Mouse (Mus musculus): ENCODE results near the gene Adamtsl4. TPM values are rescaled to one million over a fixed set of nuclear protein-coding genes. Genes with fewer than 3 reads are reported as not detected.

Gene Adamtsl4
- polyA plus RNA-seq (2015; fragmentation: Nextera tagmentation; extraction: Ambion mirVana) = 0.74 and 0.83 TPM in 2 replicates

- H3K27me3 ChIP-seq (ENCODE audit: control insufficient read depth, insufficient read depth, low read depth, low read length) = peaks cover 21% of the 10 kb centered on the region
- peaks cover 8% of the 10 kb centered on the region for H3K4me1 ChIP-seq (ENCODE audit: control insufficient read depth, low read depth, low read length)
- peak within 1 kb of the TSS; percentile 43 for H3K4me3 ChIP-seq (ENCODE audit: low read depth, low read length)
- peak; percentile 61; the same call in 1 of the 2 replicates for ATAC-seq (ENCODE audit: low read depth)
- no peak within 1 kb of the TSS for H3K27ac ChIP-seq (ENCODE audit: low read length)
- H3K9ac ChIP-seq (ENCODE audit: low read depth, low read length) = peak within 1 kb of the TSS; percentile 44
- H3K36me3 ChIP-seq (ENCODE audit: control insufficient read depth, insufficient read depth) = no peaks in the 10 kb centered on the region
- 10% methylated on average over 50 of the region's 50 CpGs for WGBS (ENCODE audit: insufficient replicate concordance)
- no peaks in the 10 kb centered on the region for H3K9me3 ChIP-seq (replicated peaks; ENCODE audit: control insufficient read depth, low read length)
- H3K4me2 ChIP-seq (ENCODE audit: low read depth, low read length) = peak within 1 kb of the TSS; percentile 77
Observed at GRCm38 (mm10) chr3:95687524-95688421, at the start of gene Adamtsl4. Adamtsl4 (minus strand) TSS chr3:95687917.

GRCm38 (mm10) chr3:95735071-95735670 lies 47.5 kb upstream of the Adamtsl4 start:
- H3K9me3 ChIP-seq (replicated peaks; ENCODE audit: control insufficient read depth, low read length) = no peaks in the 10 kb centered on the region
- H3K4me1 ChIP-seq (ENCODE audit: control insufficient read depth, low read depth, low read length) = peaks cover 29% of the 10 kb centered on the region
- H3K4me3 ChIP-seq (ENCODE audit: low read depth, low read length) = no peak overlapping the region
- no peak overlapping the region for H3K4me2 ChIP-seq (ENCODE audit: low read depth, low read length)
- H3K27me3 ChIP-seq (ENCODE audit: control insufficient read depth, insufficient read depth, low read depth, low read length) = no peaks in the 10 kb centered on the region
- H3K36me3 ChIP-seq (ENCODE audit: control insufficient read depth, insufficient read depth) = no peaks in the 10 kb centered on the region
- WGBS (ENCODE audit: insufficient replicate concordance) = 79% methylated on average over 12 of the region's 12 CpGs
- no peak overlapping the region for H3K9ac ChIP-seq (ENCODE audit: low read depth, low read length)
- ATAC-seq (ENCODE audit: low read depth) = no peak
- no peak overlapping the region for H3K27ac ChIP-seq (ENCODE audit: low read length)

DNA sequence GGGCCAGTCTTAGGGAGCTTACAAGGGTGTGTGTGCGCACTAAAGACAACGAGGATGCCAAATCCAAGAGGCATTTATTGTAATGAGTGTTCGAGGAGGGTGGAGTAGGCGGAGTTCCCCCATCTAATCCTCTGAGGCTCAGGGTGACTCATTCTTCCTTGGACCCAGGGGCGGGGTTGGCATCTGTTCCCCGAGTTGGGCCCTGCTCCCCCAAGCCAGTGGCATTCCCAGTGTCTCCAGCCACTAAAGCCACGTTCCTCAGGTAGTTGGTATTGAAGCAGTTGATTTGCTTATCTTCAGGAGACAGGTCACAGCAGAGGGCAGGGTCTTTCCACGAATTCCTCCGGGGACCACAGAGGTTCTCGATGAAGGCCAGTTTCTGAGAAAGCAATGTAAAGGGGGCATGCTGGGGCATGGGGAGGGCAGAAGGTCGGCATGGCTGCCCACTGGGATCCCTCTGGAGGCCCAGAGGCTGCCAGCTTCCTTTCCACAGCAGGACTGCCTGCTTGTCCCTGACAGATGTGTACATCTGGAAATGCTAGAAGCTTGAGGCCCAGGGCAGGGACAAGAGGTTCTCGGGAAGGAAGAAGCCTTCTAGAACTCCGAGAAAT lies 46.5 kb upstream of the Adamtsl4 start:
- 38% methylated on average over 13 of the region's 13 CpGs for WGBS (ENCODE audit: insufficient replicate concordance)
- Histone ChIP-seq H3K36me3 (ENCODE audit: control insufficient read depth, insufficient read depth) (no peaks in the 10 kb centered on the region), H3K9me3 (replicated peaks; ENCODE audit: control insufficient read depth, low read length) (no peaks in the 10 kb centered on the region), H3K27ac (ENCODE audit: low read length) (no peak overlapping the region), H3K9ac (ENCODE audit: low read depth, low read length) (no peak overlapping the region), H3K4me2 (ENCODE audit: low read depth, low read length) (no peak overlapping the region), H3K4me3 (ENCODE audit: low read depth, low read length) (no peak overlapping the region), H3K27me3 (ENCODE audit: control insufficient read depth, insufficient read depth, low read depth, low read length) (no peaks in the 10 kb centered on the region), H3K4me1 (ENCODE audit: control insufficient read depth, low read depth, low read length) (peaks cover 29% of the 10 kb centered on the region)
- ATAC-seq (ENCODE audit: low read depth) = no peak

- H3K27ac ChIP-seq (ENCODE audit: low read length) = no peak overlapping the region
- no peaks in the 10 kb centered on the region for H3K36me3 ChIP-seq (ENCODE audit: control insufficient read depth, insufficient read depth)
- peaks cover 29% of the 10 kb centered on the region for H3K4me1 ChIP-seq (ENCODE audit: control insufficient read depth, low read depth, low read length)
- 58% methylated on average over 11 of the region's 11 CpGs for WGBS (ENCODE audit: insufficient replicate concordance)
- H3K4me2 ChIP-seq (ENCODE audit: low read depth, low read length) = no peak overlapping the region
- no peak overlapping the region for H3K9ac ChIP-seq (ENCODE audit: low read depth, low read length)
- no peak overlapping the region for H3K4me3 ChIP-seq (ENCODE audit: low read depth, low read length)
- ATAC-seq (ENCODE audit: low read depth) = 0 out of 2 replicates have a peak, but pooled peaks have one; percentile 44
- H3K27me3 ChIP-seq (ENCODE audit: control insufficient read depth, insufficient read depth, low read depth, low read length) = no peaks in the 10 kb centered on the region
- no peaks in the 10 kb centered on the region for H3K9me3 ChIP-seq (replicated peaks; ENCODE audit: control insufficient read depth, low read length)
Observed at GRCm38 (mm10) chr3:95732744-95733521, 45.2 kb upstream of the Adamtsl4 start.

DNA sequence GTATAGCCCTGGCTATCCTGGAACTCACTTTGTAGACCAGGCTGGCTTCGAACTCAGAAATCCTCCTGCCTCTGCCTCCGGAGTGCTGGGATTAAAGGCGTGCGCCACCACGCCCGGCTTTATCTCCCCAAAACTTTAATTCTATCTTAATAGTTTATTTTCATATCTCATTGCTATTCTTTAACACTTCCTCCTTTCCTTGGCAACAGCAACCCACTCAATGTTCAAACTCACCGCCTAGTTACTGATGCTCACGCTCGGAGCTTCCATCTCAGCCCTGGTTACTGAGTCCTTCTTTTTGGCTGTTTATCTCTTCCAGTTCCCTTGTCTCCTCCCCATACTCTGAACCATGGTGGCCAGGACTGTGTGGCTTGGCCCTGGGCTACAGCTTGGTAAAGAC lies 44.6 kb upstream of the Adamtsl4 start:
- no peak for ATAC-seq (ENCODE audit: low read depth)
- no peaks in the 10 kb centered on the region for H3K36me3 ChIP-seq (ENCODE audit: control insufficient read depth, insufficient read depth)
- H3K27me3 ChIP-seq (ENCODE audit: control insufficient read depth, insufficient read depth, low read depth, low read length) = no peaks in the 10 kb centered on the region
- H3K4me1 ChIP-seq (ENCODE audit: control insufficient read depth, low read depth, low read length) = peaks cover 29% of the 10 kb centered on the region
- 82% methylated on average over 9 of the region's 9 CpGs for WGBS (ENCODE audit: insufficient replicate concordance)
- H3K27ac ChIP-seq (ENCODE audit: low read length) = no peak overlapping the region
- no peaks in the 10 kb centered on the region for H3K9me3 ChIP-seq (replicated peaks; ENCODE audit: control insufficient read depth, low read length)
- H3K4me3 ChIP-seq (ENCODE audit: low read depth, low read length) = no peak overlapping the region
- H3K4me2 ChIP-seq (ENCODE audit: low read depth, low read length) = no peak overlapping the region
- no peak overlapping the region for H3K9ac ChIP-seq (ENCODE audit: low read depth, low read length)

- Histone ChIP-seq H3K27ac (ENCODE audit: low read length) (no peak overlapping the region), H3K4me1 (ENCODE audit: control insufficient read depth, low read depth, low read length) (peaks cover 29% of the 10 kb centered on the region), H3K27me3 (ENCODE audit: control insufficient read depth, insufficient read depth, low read depth, low read length) (no peaks in the 10 kb centered on the region), H3K9me3 (replicated peaks; ENCODE audit: control insufficient read depth, low read length) (no peaks in the 10 kb centered on the region), H3K4me3 (ENCODE audit: low read depth, low read length) (no peak overlapping the region), H3K36me3 (ENCODE audit: control insufficient read depth, insufficient read depth) (no peaks in the 10 kb centered on the region), H3K9ac (ENCODE audit: low read depth, low read length) (no peak overlapping the region), H3K4me2 (ENCODE audit: low read depth, low read length) (no peak overlapping the region)
- 74% methylated on average over 4 of the region's 4 CpGs for WGBS (ENCODE audit: insufficient replicate concordance)
- no peak for ATAC-seq (ENCODE audit: low read depth)
Observed at GRCm38 (mm10) chr3:95731802-95732201, 44.1 kb upstream of the Adamtsl4 start.

- Histone ChIP-seq H3K27ac (ENCODE audit: low read length) (no peak overlapping the region), H3K9ac (ENCODE audit: low read depth, low read length) (no peak overlapping the region), H3K4me1 (ENCODE audit: control insufficient read depth, low read depth, low read length) (peaks cover 29% of the 10 kb centered on the region), H3K9me3 (replicated peaks; ENCODE audit: control insufficient read depth, low read length) (no peaks in the 10 kb centered on the region), H3K4me3 (ENCODE audit: low read depth, low read length) (no peak overlapping the region), H3K27me3 (ENCODE audit: control insufficient read depth, insufficient read depth, low read depth, low read length) (no peaks in the 10 kb centered on the region), H3K36me3 (ENCODE audit: control insufficient read depth, insufficient read depth) (no peaks in the 10 kb centered on the region), H3K4me2 (ENCODE audit: low read depth, low read length) (no peak overlapping the region)
- ATAC-seq (ENCODE audit: low read depth) = no peak
- 70% methylated on average over 7 of the region's 7 CpGs for WGBS (ENCODE audit: insufficient replicate concordance)
Observed at GRCm38 (mm10) chr3:95730431-95730830, 42.7 kb upstream of the Adamtsl4 start.

DNA sequence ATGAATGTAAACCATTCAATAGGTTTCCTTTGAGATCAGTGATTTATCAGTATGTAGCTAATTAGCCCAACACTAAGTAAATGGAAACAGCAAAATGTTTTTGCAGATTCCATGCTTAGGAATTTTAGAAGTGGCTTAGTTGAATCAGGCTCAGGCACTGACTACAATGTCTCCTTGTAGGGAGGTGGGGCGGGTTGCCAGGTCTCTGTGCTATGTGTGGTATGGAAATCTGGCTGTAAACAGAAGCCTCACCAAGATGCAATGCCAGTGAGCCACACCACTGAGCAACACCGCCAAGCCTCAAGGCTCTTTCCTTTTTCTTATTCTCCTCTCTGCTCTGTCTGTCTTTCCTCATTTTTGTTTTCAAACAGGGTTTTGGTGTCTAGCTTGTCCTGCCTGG lies 41.2 kb upstream of the Adamtsl4 start:
- Histone ChIP-seq H3K27me3 (ENCODE audit: control insufficient read depth, insufficient read depth, low read depth, low read length) (no peaks in the 10 kb centered on the region), H3K9ac (ENCODE audit: low read depth, low read length) (no peak overlapping the region), H3K4me2 (ENCODE audit: low read depth, low read length) (no peak overlapping the region), H3K4me1 (ENCODE audit: control insufficient read depth, low read depth, low read length) (peaks cover 16% of the 10 kb centered on the region), H3K36me3 (ENCODE audit: control insufficient read depth, insufficient read depth) (no peaks in the 10 kb centered on the region), H3K4me3 (ENCODE audit: low read depth, low read length) (no peak overlapping the region), H3K27ac (ENCODE audit: low read length) (no peak overlapping the region), H3K9me3 (replicated peaks; ENCODE audit: control insufficient read depth, low read length) (no peaks in the 10 kb centered on the region)
- WGBS (ENCODE audit: insufficient replicate concordance) = 76% methylated on average over 2 of the region's 2 CpGs
- ATAC-seq (ENCODE audit: low read depth) = no peak
